Mouse (Mus musculus) forebrain, embryonic 16.5 days (tissue): ENCODE results near the gene Aimp1. TPM values are rescaled to one million over a fixed set of nuclear protein-coding genes. Genes with fewer than 3 reads are reported as not detected.

ENCODE experiments used
- ATAC-seq: fragments of 200-750 bp; cut with Nextera tagmentation; 2 replicates; pipeline ENCODE4 v1.8.0; 2017; ENCODE audit warnings: mild to moderate bottlenecking, moderate library complexity
- H3K27ac ChIP-seq: fragments of 300-500 bp; sonication (generic); 2 replicates; pipeline ENCODE4 v1.5.1; 2014; ENCODE audit warnings: low read length, control low read depth
- H3K27me3 ChIP-seq: fragments of 300-500 bp; sonication (generic); replicated peaks from 2 replicates; pipeline ENCODE4 v1.6.1; 2014; ENCODE audit warnings: low read length; ENCODE audit not compliant: control insufficient read depth, insufficient read depth
- H3K36me3 ChIP-seq: fragments of 300-500 bp; sonication (generic); 2 replicates; pipeline ENCODE4 v1.6.1; 2014; ENCODE audit not compliant: control insufficient read depth, insufficient read depth
- H3K4me1 ChIP-seq: fragments of 300-500 bp; sonication (generic); replicated peaks from 2 replicates; pipeline ENCODE4 v1.6.1; 2014; ENCODE audit warnings: low read length; ENCODE audit not compliant: control insufficient read depth, insufficient read depth
- H3K4me2 ChIP-seq: fragments of 300-500 bp; sonication (generic); 2 replicates; pipeline ENCODE4 v1.6.1; 2014; ENCODE audit warnings: mild to moderate bottlenecking, low read length, control low read depth
- H3K4me3 ChIP-seq: fragments of 300-500 bp; sonication (generic); replicated peaks from 2 replicates; pipeline ENCODE4 v1.5.1; 2014; ENCODE audit warnings: mild to moderate bottlenecking, low read length, control low read depth
- H3K9ac ChIP-seq: fragments of 300-500 bp; sonication (generic); replicated peaks from 2 replicates; pipeline ENCODE4 v1.6.1; 2014; ENCODE audit warnings: low read depth, low read length, control low read depth
- H3K9me3 ChIP-seq: fragments of 300-500 bp; sonication (generic); 2 replicates; pipeline ENCODE4 v1.6.1; 2016; ENCODE audit warnings: low read length; ENCODE audit not compliant: control insufficient read depth
- WGBS: fragments of 180-500 bp; shearing (Covaris S2); extraction: QIAGEN DNeasy Blood & Tissue Kit; methylation state at CpG from one replicate; pipeline ENCODE4 v1.1.7; 2014; 5-methylcytosine and 5-hydroxymethylcytosine counted together
- polyA plus RNA-seq: library from polyadenylated mRNA; unstranded; fragments of >200 nt; fragmentation: Nextera tagmentation; extraction: Ambion mirVana; gene quantifications from 2 replicates; pipeline ENCODE4 v1.2.1, GENCODE M21; 2015

The Aimp1 gene
- 58.8 and 63.7 TPM in 2 replicates for polyA plus RNA-seq

DNA sequence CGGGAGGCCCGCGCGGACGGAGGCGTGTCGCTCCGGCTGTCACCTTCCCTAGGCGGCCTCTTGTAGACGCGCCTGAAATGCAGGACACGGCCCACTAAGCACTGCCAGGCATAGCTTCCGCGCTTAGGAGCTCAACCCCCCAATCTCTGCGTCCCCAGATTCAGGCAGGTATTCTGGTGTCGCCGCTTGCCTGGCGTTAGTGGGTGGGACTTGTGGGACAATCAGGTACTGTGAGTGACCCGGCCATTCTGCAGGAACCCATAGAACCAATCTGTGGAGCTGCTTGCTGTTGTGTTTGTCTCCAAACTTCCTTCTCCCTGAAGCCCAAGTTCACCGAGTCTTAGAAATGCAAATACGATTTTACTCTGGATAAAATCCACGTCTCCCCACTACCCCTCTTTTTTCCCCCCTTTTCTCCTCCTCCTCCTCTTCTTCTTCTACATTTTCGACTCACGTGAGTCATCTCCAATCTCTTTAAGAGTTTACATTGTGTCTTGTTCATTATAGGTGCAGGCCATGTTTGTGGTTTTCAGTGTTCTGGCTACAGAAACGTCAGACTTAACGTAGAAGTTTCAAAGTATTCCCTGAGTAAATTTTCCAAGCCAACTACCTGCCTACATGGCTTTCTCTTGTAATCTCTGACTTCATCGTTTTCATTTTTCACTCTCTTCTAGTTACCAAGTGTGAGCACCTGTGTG lies at the start of gene Aimp1:
Gene Aimp1 (minus strand): TSS at position 140 of the 698 bp plus-strand sequence.
- Histone ChIP-seq H3K9me3 (no peaks in the 10 kb centered on the region), H3K27ac (peak within 1 kb of the TSS; percentile 84), H3K9ac (peak within 1 kb of the TSS; percentile 76), H3K27me3 (no peaks in the 10 kb centered on the region), H3K4me1 (peaks cover 14% of the 10 kb centered on the region), H3K36me3 (peaks cover 4% of the 10 kb centered on the region; the same call in 1 of the 2 replicates), H3K4me3 (peak within 1 kb of the TSS; percentile 83), H3K4me2 (peak within 1 kb of the TSS; percentile 67)
- ATAC-seq = no peak
- WGBS = 2% methylated on average over 26 of the region's 27 CpGs

DNA sequence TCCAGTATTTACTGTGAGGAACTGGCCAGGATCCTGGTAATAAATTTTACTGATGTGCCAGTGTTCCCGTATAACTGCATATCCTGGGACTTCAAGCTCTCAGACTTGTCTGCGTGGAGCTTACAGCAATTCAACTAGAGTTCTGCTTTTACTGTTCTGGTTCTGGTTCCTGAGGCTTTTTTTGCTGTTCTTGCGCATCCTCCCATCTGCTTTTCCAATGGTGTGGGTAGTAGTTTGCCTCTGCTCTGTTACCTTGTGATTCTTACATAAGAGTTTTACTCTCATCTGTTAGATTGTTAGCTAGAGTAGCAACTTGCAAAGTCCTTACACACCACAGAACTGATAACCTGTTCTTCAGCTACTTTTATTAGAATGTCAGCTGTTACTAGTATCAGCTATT lies 40.2 kb upstream of the Aimp1 start:
- 97% methylated on average over 3 of the region's 3 CpGs for WGBS
- Histone ChIP-seq H3K4me1 (no peaks in the 10 kb centered on the region), H3K27me3 (no peaks in the 10 kb centered on the region), H3K4me2 (no peak overlapping the region), H3K36me3 (peaks cover 13% of the 10 kb centered on the region), H3K4me3 (no peak overlapping the region), H3K9ac (no peak overlapping the region), H3K9me3 (no peaks in the 10 kb centered on the region), H3K27ac (no peak overlapping the region)
- ATAC-seq = no peak

DNA sequence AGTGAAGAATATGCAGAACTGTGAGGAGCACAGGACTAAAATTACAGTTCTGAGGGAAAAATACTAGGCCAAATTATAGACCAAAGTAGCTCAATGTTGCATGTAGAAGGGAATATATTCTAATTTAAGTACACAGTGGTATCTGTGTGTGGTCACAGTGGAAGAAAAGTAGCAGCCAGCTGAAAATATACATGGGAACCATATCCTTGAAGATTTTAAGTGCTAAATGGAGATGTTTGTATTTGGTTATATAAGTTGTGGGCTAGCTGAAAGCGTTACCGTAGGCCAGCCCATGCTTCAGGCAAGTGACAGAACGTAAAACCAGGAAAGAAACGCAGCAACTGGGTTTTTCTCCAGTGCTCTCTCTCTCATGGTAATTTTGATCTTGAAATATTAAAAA lies 33.1 kb upstream of the Aimp1 start:
- no peak for ATAC-seq
- Histone ChIP-seq H3K4me1 (no peaks in the 10 kb centered on the region), H3K27ac (no peak overlapping the region), H3K4me3 (no peak overlapping the region), H3K9ac (no peak overlapping the region), H3K4me2 (no peak overlapping the region), H3K36me3 (peaks cover 7% of the 10 kb centered on the region), H3K9me3 (no peaks in the 10 kb centered on the region), H3K27me3 (no peaks in the 10 kb centered on the region)
- WGBS = 97% methylated on average over 4 of the region's 4 CpGs

DNA sequence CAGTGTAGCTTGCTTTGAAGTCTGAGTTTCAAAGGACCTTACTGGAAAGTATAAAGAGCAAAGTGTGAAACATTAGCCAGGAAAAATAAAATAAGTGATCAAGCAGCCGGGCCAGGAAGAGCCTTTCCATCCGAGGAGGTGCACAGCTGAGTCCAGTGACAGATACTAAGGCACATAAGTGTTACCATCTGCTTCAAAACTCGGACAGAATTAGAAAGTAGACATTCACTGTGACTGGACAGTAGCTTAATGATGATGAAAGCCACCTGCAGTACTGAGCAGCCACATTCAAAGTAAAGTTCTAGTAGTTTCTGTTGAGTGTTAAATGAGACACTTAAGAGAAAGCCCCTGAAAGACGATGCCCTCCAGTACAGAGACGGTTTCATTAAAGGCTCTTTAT lies 29.7 kb upstream of the Aimp1 start:
- Histone ChIP-seq H3K9ac (no peak overlapping the region), H3K27ac (no peak overlapping the region), H3K4me3 (no peak overlapping the region), H3K4me2 (no peak overlapping the region), H3K27me3 (no peaks in the 10 kb centered on the region), H3K4me1 (no peaks in the 10 kb centered on the region), H3K9me3 (no peaks in the 10 kb centered on the region), H3K36me3 (no peaks in the 10 kb centered on the region)
- no peak for ATAC-seq
- 74% methylated on average over 5 of the region's 5 CpGs for WGBS

DNA sequence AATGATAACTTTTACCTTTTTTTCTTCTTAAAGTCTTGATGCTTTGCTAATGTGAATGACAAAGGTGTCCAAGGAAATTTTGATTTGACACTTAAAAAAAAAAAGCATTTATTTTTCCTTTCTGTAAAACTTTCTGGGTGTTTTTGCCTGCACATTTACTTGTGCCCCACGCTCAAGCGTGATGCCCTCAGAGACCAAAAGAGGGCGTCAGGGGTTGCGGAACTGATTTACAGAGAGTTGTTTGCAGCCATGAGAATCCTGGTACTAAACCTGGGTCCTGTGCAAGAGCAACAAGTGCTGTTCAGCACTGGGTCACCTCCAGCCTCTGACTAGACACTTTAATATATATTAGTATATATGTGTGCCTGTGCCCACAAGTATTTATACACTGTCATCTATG lies 22.8 kb upstream of the Aimp1 start:
- no peaks in the 10 kb centered on the region for H3K27me3 ChIP-seq
- H3K27ac ChIP-seq = no peak overlapping the region
- ATAC-seq = no peak
- no peak overlapping the region for H3K4me2 ChIP-seq
- no peak overlapping the region for H3K9ac ChIP-seq
- WGBS = 83% methylated on average over 4 of the region's 4 CpGs
- H3K4me3 ChIP-seq = no peak overlapping the region
- H3K9me3 ChIP-seq = no peaks in the 10 kb centered on the region
- no peaks in the 10 kb centered on the region; the same call in 1 of the 2 replicates for H3K36me3 ChIP-seq
- no peaks in the 10 kb centered on the region for H3K4me1 ChIP-seq

DNA sequence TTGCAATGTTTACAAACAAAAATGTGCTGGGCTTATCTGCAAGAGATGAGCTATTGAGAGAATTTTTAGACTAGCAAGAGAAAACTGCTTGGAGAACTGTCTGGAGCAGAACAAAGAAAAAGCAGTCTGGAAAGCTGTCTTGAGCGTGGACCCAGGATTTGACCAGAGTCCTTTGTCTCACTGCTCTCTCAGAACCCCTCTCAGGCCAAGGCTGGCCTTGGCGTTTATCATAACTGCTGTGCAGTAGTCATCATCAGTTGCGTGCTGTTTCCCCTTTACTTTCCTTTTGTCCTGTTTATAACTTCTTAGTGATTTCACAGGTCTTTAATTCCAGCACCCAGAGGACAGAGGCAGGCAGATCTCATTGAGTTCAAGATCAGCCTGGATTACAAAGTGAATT lies 20.0 kb upstream of the Aimp1 start:
- Histone ChIP-seq H3K9me3 (no peaks in the 10 kb centered on the region), H3K4me1 (no peaks in the 10 kb centered on the region), H3K27me3 (no peaks in the 10 kb centered on the region), H3K36me3 (no peaks in the 10 kb centered on the region; the same call in 1 of the 2 replicates), H3K27ac (no peak overlapping the region), H3K9ac (no peak overlapping the region), H3K4me3 (no peak overlapping the region), H3K4me2 (no peak overlapping the region)
- WGBS = 88% methylated on average over 3 of the region's 3 CpGs
- ATAC-seq = no peak

DNA sequence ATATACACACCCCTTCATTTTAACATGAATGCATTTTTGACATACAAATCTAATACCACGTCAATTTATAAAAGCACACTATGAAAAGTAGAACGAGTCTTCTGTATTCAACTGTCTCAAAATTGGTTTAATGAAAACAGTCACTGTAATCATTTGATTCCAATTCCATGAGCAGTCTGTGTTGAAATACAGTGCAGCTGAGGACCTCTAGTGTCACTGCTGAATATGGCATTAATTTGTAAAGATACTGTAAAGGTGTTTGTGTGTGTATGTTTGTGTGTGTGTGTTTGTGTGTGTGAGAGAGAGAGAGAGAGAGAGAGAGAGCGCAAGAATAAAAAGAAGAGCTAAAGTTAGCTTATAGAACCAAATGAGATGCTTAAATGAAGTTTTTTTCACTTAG lies 17.2 kb upstream of the Aimp1 start:
- WGBS = 78% methylated on average over 3 of the region's 3 CpGs
- no peaks in the 10 kb centered on the region for H3K9me3 ChIP-seq
- H3K36me3 ChIP-seq = no peaks in the 10 kb centered on the region
- no peaks in the 10 kb centered on the region for H3K27me3 ChIP-seq
- no peaks in the 10 kb centered on the region for H3K4me1 ChIP-seq
- no peak overlapping the region for H3K4me2 ChIP-seq
- H3K27ac ChIP-seq = no peak overlapping the region
- H3K4me3 ChIP-seq = no peak overlapping the region
- H3K9ac ChIP-seq = no peak overlapping the region
- ATAC-seq = peak; percentile 62

DNA sequence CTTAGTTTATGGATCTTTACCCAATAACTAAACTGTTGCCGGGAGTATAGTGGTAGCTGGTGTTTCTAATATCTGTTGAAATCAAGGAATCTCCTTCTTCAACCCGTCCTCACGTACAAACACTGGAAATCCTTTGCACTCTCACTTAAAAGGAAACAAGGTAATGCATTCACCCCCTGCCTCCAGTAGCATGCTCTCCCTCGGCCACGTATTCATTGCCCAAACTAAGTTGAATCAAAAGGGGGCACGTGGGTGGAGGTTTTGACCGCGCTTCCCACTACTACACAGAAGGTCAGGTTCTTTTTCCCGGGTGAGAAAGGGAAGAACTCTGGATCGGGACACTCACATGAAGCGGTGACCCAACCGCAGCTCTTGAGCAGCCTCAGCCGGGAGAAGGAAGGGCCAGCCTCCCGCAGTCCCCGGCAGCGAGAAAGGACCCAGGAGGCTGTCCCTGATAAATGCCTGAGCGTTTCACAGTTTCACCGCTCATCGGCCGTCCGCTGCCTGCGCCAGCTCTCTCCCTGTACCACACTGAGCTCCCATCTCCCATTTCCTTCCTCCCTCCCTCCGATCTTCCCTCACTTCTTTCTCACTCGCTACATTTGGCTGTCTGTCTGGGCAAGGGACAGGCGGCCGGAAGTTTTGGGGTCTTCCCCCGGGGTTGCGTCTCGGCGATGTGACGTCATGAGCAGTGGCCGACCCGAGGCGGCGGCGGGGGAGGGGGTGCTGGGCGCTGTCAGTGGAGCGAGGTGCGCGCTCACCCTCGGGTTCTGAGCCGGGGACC lies 531 bp downstream of the Aimp1 start, which contains the start of gene Tbck:
Gene Tbck (plus strand): TSS at position 698 of the 784 bp plus-strand sequence.
- Histone ChIP-seq H3K27ac (peak within 1 kb of the TSS; percentile 84), H3K36me3 (peaks cover 4% of the 10 kb centered on the region; the same call in 1 of the 2 replicates), H3K9ac (peak within 1 kb of the TSS; percentile 76), H3K4me2 (peak within 1 kb of the TSS; percentile 67), H3K27me3 (no peaks in the 10 kb centered on the region), H3K9me3 (no peaks in the 10 kb centered on the region), H3K4me3 (peak within 1 kb of the TSS; percentile 83), H3K4me1 (peaks cover 14% of the 10 kb centered on the region)
- WGBS = under 1% methylated on average over 42 of the region's 42 CpGs
- peak; percentile 98 for ATAC-seq

DNA sequence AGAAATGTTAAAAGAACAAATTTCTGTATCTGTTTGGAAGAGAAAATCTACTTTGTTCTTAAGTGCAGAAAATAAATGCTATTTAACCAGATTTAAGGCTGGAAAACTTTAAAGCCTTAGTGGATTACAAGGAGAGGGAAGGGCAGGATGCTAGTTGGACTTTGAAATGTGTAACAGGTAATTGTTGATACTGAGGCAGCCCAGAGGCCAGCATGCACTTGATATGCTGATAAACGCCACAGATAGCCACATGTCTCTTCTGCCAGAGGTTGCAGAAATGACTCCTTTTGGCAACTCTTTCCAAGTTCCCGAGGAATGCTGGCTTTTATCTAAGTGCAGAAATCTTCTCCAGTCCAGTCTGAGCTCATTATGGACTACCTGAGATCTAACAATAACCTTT lies 6.7 kb downstream of the Aimp1 start:
- Histone ChIP-seq H3K9ac (no peak overlapping the region), H3K4me3 (no peak overlapping the region), H3K4me1 (peaks cover 1% of the 10 kb centered on the region), H3K27ac (no peak overlapping the region), H3K27me3 (no peaks in the 10 kb centered on the region), H3K36me3 (peaks cover 8% of the 10 kb centered on the region; the same call in 1 of the 2 replicates), H3K4me2 (no peak overlapping the region), H3K9me3 (no peaks in the 10 kb centered on the region)
- no peak for ATAC-seq
- 91% methylated on average over 2 of the region's 2 CpGs for WGBS
